Mouse (Mus musculus): ENCODE measurements around the gene Pfkfb2.
"Not testable (repeated sequence)": the region's sequence is repeated elsewhere in the genome, so short reads cannot be mapped to it uniquely, and the experiment has no call there.

The Pfkfb2 gene

GRCm38 (mm10) chr1:130681656-130682413, 47.2 kb downstream of the Pfkfb2 start:
- DNase-seq, result no peak

DNA sequence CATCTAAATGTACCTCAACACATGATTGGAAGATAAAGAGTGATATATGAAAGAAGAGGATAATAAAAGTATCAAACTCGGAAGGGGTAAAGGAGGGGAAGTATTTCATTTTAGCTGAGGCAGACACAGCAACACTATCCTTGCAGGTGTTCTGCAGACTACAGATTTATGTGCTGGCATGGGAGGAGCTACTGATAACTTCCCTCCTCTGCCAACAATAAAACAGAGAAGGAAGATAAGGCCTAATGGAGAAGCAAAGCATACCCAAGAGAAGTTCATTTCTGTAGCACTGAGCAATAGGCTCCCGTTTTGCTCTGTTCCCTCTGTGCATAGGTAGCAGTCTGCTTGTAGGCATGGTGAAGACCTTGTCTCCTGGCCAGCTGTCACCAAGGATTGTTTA, 48.0 kb downstream of the Pfkfb2 start:
- no peak for DNase-seq

DNA sequence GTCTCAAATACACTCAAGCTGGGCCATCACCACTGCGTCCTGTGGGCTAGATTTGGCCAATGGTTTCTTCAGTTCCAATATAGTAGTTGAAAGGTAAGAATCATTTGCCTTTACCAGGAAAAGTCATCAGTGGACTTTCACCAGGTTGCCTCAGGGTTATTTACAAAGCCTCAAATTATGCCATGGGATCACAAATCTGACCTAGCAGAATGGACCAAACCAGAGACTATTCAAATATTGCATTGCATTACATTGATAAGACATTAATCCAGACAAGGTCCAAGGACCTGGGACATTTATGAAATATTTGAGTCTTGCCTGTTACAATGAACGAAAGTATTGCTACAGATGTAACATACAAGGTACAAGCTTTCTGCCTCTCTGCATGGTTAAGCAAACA, 50.5 kb downstream of the Pfkfb2 start:
- no peak for DNase-seq

- DNase-seq, result not testable (repeated sequence)
These were observed 65.5 kb downstream of the Pfkfb2 start for GRCm38 (mm10) chr1:130663576-130663975.

DNA sequence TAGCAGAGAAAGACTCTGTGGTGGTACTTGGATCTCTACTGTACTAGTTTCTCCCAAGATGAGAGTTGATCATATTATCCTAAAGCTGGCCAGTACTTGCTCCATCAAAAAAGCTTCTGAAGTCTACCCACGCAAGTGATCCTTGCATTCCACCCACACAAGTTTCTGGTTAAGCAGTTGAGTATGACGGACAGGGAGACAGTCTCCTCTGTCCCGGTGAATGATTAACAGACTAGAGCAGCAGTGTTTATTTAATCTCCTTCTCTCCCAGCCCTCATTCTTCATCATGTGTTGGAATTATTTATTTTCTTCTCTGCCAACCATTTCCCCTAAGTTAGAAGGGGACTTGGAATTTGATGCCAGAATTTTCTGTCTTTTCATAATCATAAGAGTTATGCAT, 67.6 kb downstream of the Pfkfb2 start, which contains the start of gene C4bp:
C4bp (minus strand) TSS at position 179 of the 400 bp plus-strand sequence.
- DNase-seq, result no peak

GRCm38 (mm10) chr1:130659641-130660040, 69.4 kb downstream of the Pfkfb2 start:
- not testable (repeated sequence) for DNase-seq

- no peak for DNase-seq
These were observed 85.0 kb downstream of the Pfkfb2 start for GRCm38 (mm10) chr1:130644103-130644502.

- DNase-seq, result no peak
These were observed 88.1 kb downstream of the Pfkfb2 start for GRCm38 (mm10) chr1:130640967-130641366.
